Mouse (Mus musculus) MEL (cell line): ENCODE measurements around the gene Boc. TPM values are rescaled to one million over a fixed set of nuclear protein-coding genes. Genes with fewer than 3 reads are reported as not detected.

ENCODE experiments used
- DNase-seq: peaks from one replicate; pipeline ENCODE4 v3.0.0; 2011; ENCODE audit warnings: low read depth, low spot score
- H3K27ac ChIP-seq: 2 replicates; pipeline ENCODE4 v1.5.1; 2012; ENCODE audit warnings: low read depth, mild to moderate bottlenecking, control low read depth, low read length, moderate library complexity; ENCODE audit not compliant: control insufficient read depth
- H3K27me3 ChIP-seq, 2 experiments: fragments of 150-350 bp in 1 of 2; sonication (generic) in 1 of 2; 2 replicates each; pipeline ENCODE4 v1.6.1; 2012; ENCODE audit warnings: low read length in 2 of 2, mild to moderate bottlenecking in 2 of 2, improper control_type of control experiment in 1 of 2, moderate library complexity in 1 of 2; ENCODE audit not compliant: insufficient read depth in 2 of 2, control insufficient read depth in 1 of 2
- H3K36me3 ChIP-seq, 2 experiments: 2 replicates each; pipeline ENCODE4 v1.6.1; 2012 to 2014; ENCODE audit warnings: low read length in 2 of 2, improper control_type of control experiment in 1 of 2, inconsistent platforms in 1 of 2, mild to moderate bottlenecking in 1 of 2; ENCODE audit not compliant: insufficient read depth in 2 of 2, control insufficient read depth in 1 of 2
- H3K4me1 ChIP-seq, 2 experiments: fragments of 150-350 bp in 1 of 2; sonication (generic) in 1 of 2; 2 replicates each; pipeline ENCODE4 v1.6.1; 2012; ENCODE audit warnings: low read length in 2 of 2, improper control_type of control experiment in 1 of 2, mild to moderate bottlenecking in 1 of 2; ENCODE audit not compliant: insufficient read depth in 2 of 2, control insufficient read depth in 1 of 2
- H3K4me3 ChIP-seq, 2 experiments: fragments of 150-350 bp in 1 of 2; sonication (generic) in 1 of 2; 2 replicates each; pipeline ENCODE4 v1.5.1; 2012; ENCODE audit warnings: low read depth in 2 of 2, low read length in 2 of 2, mild to moderate bottlenecking in 2 of 2, moderate library complexity in 2 of 2, control low read depth in 1 of 2, improper control_type of control experiment in 1 of 2; ENCODE audit not compliant: control insufficient read depth in 1 of 2, insufficient read depth in 1 of 2
- H3K79me2 ChIP-seq: 2 replicates; pipeline ENCODE4 v1.6.1; 2012; ENCODE audit warnings: mild to moderate bottlenecking, low read length, moderate library complexity; ENCODE audit not compliant: control insufficient read depth, poor library complexity, insufficient read depth
- H3K9ac ChIP-seq: 2 replicates; pipeline ENCODE4 v1.6.1; 2012; ENCODE audit warnings: low read depth, mild to moderate bottlenecking, control low read depth, low read length, moderate library complexity; ENCODE audit not compliant: control insufficient read depth, poor library complexity, severe bottlenecking
- H3K9me3 ChIP-seq: fragments of 150-350 bp; sonication (generic); replicated peaks from 2 replicates; pipeline ENCODE4 v1.6.1; 2012; ENCODE audit warnings: mild to moderate bottlenecking, low read length, improper control_type of control experiment, moderate library complexity; ENCODE audit not compliant: insufficient read depth
- BHLHE40 ChIP-seq: IDR thresholded peaks from 2 replicates; pipeline ENCODE4 v1.6.1; 2012; ENCODE audit warnings: low read depth, mild to moderate bottlenecking, inconsistent platforms, low read length, improper control_type of control experiment, borderline replicate concordance
- CHD1 ChIP-seq: IDR thresholded peaks from 2 replicates; pipeline ENCODE4 v1.6.1; 2012; ENCODE audit warnings: low read depth, mild to moderate bottlenecking, inconsistent platforms, low read length, improper control_type of control experiment
- E2F4 ChIP-seq: IDR thresholded peaks from 2 replicates; pipeline ENCODE4 v1.6.1; 2011; ENCODE audit warnings: low read depth, low read length, improper control_type of control experiment, borderline replicate concordance
- ELF1 ChIP-seq: IDR thresholded peaks from 2 replicates; pipeline ENCODE4 v1.6.1; 2014; ENCODE audit warnings: low read depth, mild to moderate bottlenecking, inconsistent platforms, low read length, improper control_type of control experiment, moderate library complexity
- ETS1 ChIP-seq: IDR thresholded peaks from 2 replicates; pipeline ENCODE4 v1.6.1; 2012; ENCODE audit warnings: low read depth, mild to moderate bottlenecking, inconsistent platforms, low read length, improper control_type of control experiment, moderate library complexity
- GABPA ChIP-seq: IDR thresholded peaks from 2 replicates; pipeline ENCODE4 v1.6.1; 2012; ENCODE audit warnings: low read depth, mild to moderate bottlenecking, inconsistent platforms, low read length, improper control_type of control experiment, moderate library complexity
- HCFC1 ChIP-seq: IDR thresholded peaks from 2 replicates; pipeline ENCODE4 v1.6.1; 2012; ENCODE audit warnings: low read depth, mild to moderate bottlenecking, inconsistent platforms, low read length, improper control_type of control experiment, moderate library complexity
- MAZ ChIP-seq: IDR thresholded peaks from 2 replicates; pipeline ENCODE4 v1.6.1; 2012; ENCODE audit warnings: low read depth, mild to moderate bottlenecking, inconsistent platforms, low read length, improper control_type of control experiment
- MXI1 ChIP-seq: IDR thresholded peaks from 2 replicates; pipeline ENCODE4 v1.6.1; 2011; ENCODE audit warnings: mild to moderate bottlenecking, low read depth, low read length, improper control_type of control experiment
- MYB ChIP-seq: IDR thresholded peaks from 2 replicates; pipeline ENCODE4 v1.6.1; 2011; ENCODE audit warnings: mild to moderate bottlenecking, low read depth, low read length, improper control_type of control experiment
- MYC ChIP-seq: IDR thresholded peaks from 2 replicates; pipeline ENCODE4 v1.6.1; 2011; ENCODE audit warnings: low read depth, mild to moderate bottlenecking, low read length, improper control_type of control experiment, moderate library complexity
- NELFE ChIP-seq: IDR thresholded peaks from 2 replicates; pipeline ENCODE4 v1.6.1; 2011; ENCODE audit warnings: low read depth, low read length, improper control_type of control experiment
- NRF1 ChIP-seq: IDR thresholded peaks from 2 replicates; pipeline ENCODE4 v1.6.1; 2014; ENCODE audit warnings: low read depth, mild to moderate bottlenecking, inconsistent platforms, low read length, improper control_type of control experiment, moderate library complexity; ENCODE audit not compliant: poor library complexity, insufficient read depth, severe bottlenecking
- POLR2A ChIP-seq, 2 experiments: IDR thresholded peaks; 2 replicates each; pipeline ENCODE4 v1.6.1; 2011 to 2012; ENCODE audit warnings: low read length in 2 of 2, mild to moderate bottlenecking in 2 of 2, control low read depth in 1 of 2, improper control_type of control experiment in 1 of 2, low read depth in 1 of 2, moderate library complexity in 1 of 2; ENCODE audit not compliant: control insufficient read depth in 1 of 2, insufficient read depth in 1 of 2, poor library complexity in 1 of 2
- RAD21 ChIP-seq: IDR thresholded peaks from 2 replicates; pipeline ENCODE4 v1.6.1; 2011; ENCODE audit warnings: mild to moderate bottlenecking, low read depth, low read length, improper control_type of control experiment
- RCOR1 ChIP-seq: IDR thresholded peaks from 2 replicates; pipeline ENCODE4 v1.6.1; 2012; ENCODE audit warnings: low read depth, mild to moderate bottlenecking, inconsistent platforms, low read length, improper control_type of control experiment
- SMC3 ChIP-seq: IDR thresholded peaks from 2 replicates; pipeline ENCODE4 v1.6.1; 2011; ENCODE audit warnings: low read depth, low read length, improper control_type of control experiment
- TCF12 ChIP-seq: IDR thresholded peaks from 2 replicates; pipeline ENCODE4 v1.6.1; 2014; ENCODE audit warnings: low read depth, mild to moderate bottlenecking, inconsistent platforms, low read length, improper control_type of control experiment, moderate library complexity
- UBTF ChIP-seq: IDR thresholded peaks from 2 replicates; pipeline ENCODE4 v1.6.1; 2012; ENCODE audit warnings: low read depth, mild to moderate bottlenecking, inconsistent platforms, low read length, improper control_type of control experiment, moderate library complexity, borderline replicate concordance; ENCODE audit not compliant: insufficient read depth
- USF1 ChIP-seq: IDR thresholded peaks from 2 replicates; pipeline ENCODE4 v1.6.1; 2014; ENCODE audit warnings: low read depth, mild to moderate bottlenecking, inconsistent platforms, low read length, improper control_type of control experiment, moderate library complexity
- USF2 ChIP-seq, 2 experiments: IDR thresholded peaks; 2 replicates each; pipeline ENCODE4 v1.6.1; 2011 to 2012; ENCODE audit warnings: improper control_type of control experiment in 2 of 2, low read length in 2 of 2, borderline replicate concordance in 1 of 2, inconsistent platforms in 1 of 2, low read depth in 1 of 2, mild to moderate bottlenecking in 1 of 2; ENCODE audit not compliant: insufficient read depth in 1 of 2
- ZKSCAN1 ChIP-seq: IDR thresholded peaks from 2 replicates; pipeline ENCODE4 v1.6.1; 2012; ENCODE audit warnings: low read depth, mild to moderate bottlenecking, inconsistent platforms, low read length, improper control_type of control experiment, moderate library complexity
- ZMIZ1 ChIP-seq: IDR thresholded peaks from 2 replicates; pipeline ENCODE4 v1.6.1; 2012; ENCODE audit warnings: low read depth, mild to moderate bottlenecking, inconsistent platforms, low read length, improper control_type of control experiment, moderate library complexity
- polyA plus RNA-seq, 2 experiments: library from polyadenylated mRNA; stranded (reverse) in 1 of 2; unstranded in 1 of 2; fragments of >175 nt in 1 of 2; fragments of >200 nt in 1 of 2; gene quantifications; 2 replicates each; pipeline versions ENCODE4 v1.2.1 to v1.2.4; 2012; ENCODE audit warnings: low replicate concordance in 2 of 2, low read depth in 1 of 2; ENCODE audit not compliant: insufficient read length in 2 of 2, insufficient read depth in 1 of 2, missing spikeins in 1 of 2
- total RNA-seq: library from RNA; depleted of rRNA; stranded (reverse); fragments of 300-350 nt; gene quantifications from 2 replicates; pipeline ENCODE4 v1.2.3, GENCODE M21; 2012

Gene Boc
- total and polyA plus RNA-seq, 3 experiments: not detected

- Histone ChIP-seq H3K9ac (no peak overlapping the region), H3K4me1 (no peaks in the 10 kb centered on the region), H3K36me3 (no peaks in the 10 kb centered on the region), H3K4me3 (no peak overlapping the region), H3K9me3 (no peaks in the 10 kb centered on the region), H3K79me2 (no peaks in the 10 kb centered on the region), H3K27ac (no peak overlapping the region), H3K27me3 (no peaks in the 10 kb centered on the region)
- no peak for DNase-seq
- TF ChIP-seq UBTF: no peak
- no peak for TF ChIP-seq NRF1
- no peak for TF ChIP-seq USF2 (IDR thresholded peaks at IDR 0.05; ENCODE audit: borderline replicate concordance in 1 of 2, insufficient read depth in 1 of 2, low read depth in 1 of 2, low read length in 2 of 2)
- no peak for TF ChIP-seq ZMIZ1
- TF ChIP-seq MYC: no peak
- TF ChIP-seq GABPA: no peak
- no peak for TF ChIP-seq E2F4
- no peak for TF ChIP-seq ZKSCAN1
- no peak for TF ChIP-seq ELF1
These were observed 35.1 kb downstream of the Boc start for GRCm38 (mm10) chr16:44523595-44523994.

GRCm38 (mm10) chr16:44516498-44516897, 42.2 kb downstream of the Boc start:
- Histone ChIP-seq H3K9ac (no peak overlapping the region), H3K4me1 (no peaks in the 10 kb centered on the region), H3K27ac (no peak overlapping the region), H3K79me2 (no peaks in the 10 kb centered on the region), H3K27me3 (no peaks in the 10 kb centered on the region), H3K4me3 (no peak overlapping the region), H3K9me3 (no peaks in the 10 kb centered on the region), H3K36me3 (no peaks in the 10 kb centered on the region)
- no peak for DNase-seq
- TF ChIP-seq MXI1 (no peak), ZKSCAN1 (no peak), NRF1 (no peak)

GRCm38 (mm10) chr16:44510521-44511213, 48.0 kb downstream of the Boc start:
- Histone ChIP-seq H3K4me3 (no peak overlapping the region), H3K9me3 (no peaks in the 10 kb centered on the region), H3K27me3 (no peaks in the 10 kb centered on the region), H3K9ac (no peak overlapping the region), H3K79me2 (no peaks in the 10 kb centered on the region), H3K36me3 (no peaks in the 10 kb centered on the region), H3K27ac (no peak overlapping the region), H3K4me1 (no peaks in the 10 kb centered on the region)
- TF ChIP-seq E2F4: no peak
- no peak for TF ChIP-seq CHD1
- TF ChIP-seq TCF12: no peak
- no peak for TF ChIP-seq USF1
- no peak for TF ChIP-seq ZMIZ1
- TF ChIP-seq MYB: no peak
- TF ChIP-seq BHLHE40: no peak
- TF ChIP-seq SMC3: no peak
- TF ChIP-seq MAZ: no peak
- no peak for TF ChIP-seq ELF1
- no peak for TF ChIP-seq GABPA
- TF ChIP-seq ETS1: no peak
- no peak for TF ChIP-seq HCFC1
- TF ChIP-seq POLR2A (IDR thresholded peaks at IDR 0.05; ENCODE audit: control insufficient read depth in 1 of 2, insufficient read depth in 1 of 2, low read depth in 1 of 2, low read length in 2 of 2, poor library complexity in 1 of 2): no peak
- no peak for TF ChIP-seq RAD21
- TF ChIP-seq NELFE: no peak
- TF ChIP-seq RCOR1: no peak
- DNase-seq: no peak
